Mouse (Mus musculus) brain, embryonic 14.5 days (tissue): Measurements from ENCODE around the gene Rhox2g.
"Not testable (repeated sequence)": the region's sequence is repeated elsewhere in the genome, so short reads cannot be mapped to it uniquely, and the experiment has no call there.

ENCODE experiments used
- CTCF ChIP-seq: fragments of 200-500 bp; IDR thresholded peaks from 2 replicates; pipeline ENCODE4 v1.5.1; 2012; ENCODE audit warnings: inconsistent platforms, mild to moderate bottlenecking, moderate library complexity, borderline replicate concordance; ENCODE audit not compliant: insufficient read depth, insufficient read length; ENCODE audit errors: extremely low read depth
- POLR2A ChIP-seq: fragments of 200-500 bp; IDR thresholded peaks from 2 replicates; pipeline ENCODE4 v1.6.1; 2012; ENCODE audit warnings: mild to moderate bottlenecking, inconsistent platforms, borderline replicate concordance; ENCODE audit not compliant: poor library complexity, insufficient read depth, insufficient read length, severe bottlenecking; ENCODE audit errors: extremely low read depth

- TF ChIP-seq CTCF, POLR2A: not testable (repeated sequence)
Observed at GRCm38 (mm10) chrX:37628512-37628911, 14.8 kb downstream of the Rhox2g start, which contains the start of gene Rhox3g.
